Mouse (Mus musculus): ENCODE measurements around the gene Oxgr1. TPM values are rescaled to one million over a fixed set of nuclear protein-coding genes. Genes with fewer than 3 reads are reported as not detected.
"Not testable (repeated sequence)": the region's sequence is repeated elsewhere in the genome, so short reads cannot be mapped to it uniquely, and the experiment has no call there.

Oxgr1 gene
- polyA plus RNA-seq, 1 experiment, result 0.04 TPM

- peaks cover 14% of the 10 kb centered on the region for H3K9me3 ChIP-seq
- TF ChIP-seq FLI1 (IDR thresholded peaks at IDR 0.05; ENCODE audit: low read length) (no peak), GATA1 (IDR thresholded peaks at IDR 0.05; ENCODE audit: borderline replicate concordance, low read length) (no peak)
These were observed 22.3 kb downstream of the Oxgr1 start for GRCm38 (mm10) chr14:120019948-120020347.

GRCm38 (mm10) chr14:120009969-120010872 is 32.0 kb downstream of the Oxgr1 start:
- H3K4me3 ChIP-seq (replicated peaks), result no peak overlapping the region
- H3K36me3 ChIP-seq (replicated peaks; ENCODE audit: low read length), result no peaks in the 10 kb centered on the region
- H3K4me1 ChIP-seq, result no peaks in the 10 kb centered on the region
- no peaks in the 10 kb centered on the region for H3K9me3 ChIP-seq
- TF ChIP-seq GATA1 (IDR thresholded peaks at IDR 0.05; ENCODE audit: borderline replicate concordance, low read length) (no peak), FLI1 (IDR thresholded peaks at IDR 0.05; ENCODE audit: low read length) (no peak)
- no peaks in the 10 kb centered on the region for H3K27me3 ChIP-seq (replicated peaks)

More at GRCm38 (mm10) chr14:120019948-120020347, 22.3 kb downstream of the Oxgr1 start:
- H3K36me3 ChIP-seq (replicated peaks; ENCODE audit: low read length), result no peaks in the 10 kb centered on the region
- H3K4me3 ChIP-seq (replicated peaks), result no peak overlapping the region
- H3K27me3 ChIP-seq (replicated peaks), result no peaks in the 10 kb centered on the region
- no peaks in the 10 kb centered on the region for H3K4me1 ChIP-seq

- no peak for TF ChIP-seq GATA1 (IDR thresholded peaks at IDR 0.05; ENCODE audit: borderline replicate concordance, low read length)
- TF ChIP-seq FLI1 (IDR thresholded peaks at IDR 0.05; ENCODE audit: low read length), result no peak
- peaks cover 10% of the 10 kb centered on the region for H3K9me3 ChIP-seq
- H3K4me3 ChIP-seq (replicated peaks), result no peak overlapping the region
- no peaks in the 10 kb centered on the region for H3K36me3 ChIP-seq (replicated peaks; ENCODE audit: low read length)
- H3K27me3 ChIP-seq (replicated peaks), result no peaks in the 10 kb centered on the region
- no peaks in the 10 kb centered on the region for H3K4me1 ChIP-seq
These were observed 37.1 kb downstream of the Oxgr1 start for GRCm38 (mm10) chr14:120005153-120005552.

GRCm38 (mm10) chr14:120003661-120004060 is 38.6 kb downstream of the Oxgr1 start:
- Histone ChIP-seq H3K4me1 (no peaks in the 10 kb centered on the region), H3K27me3 (replicated peaks) (no peaks in the 10 kb centered on the region), H3K36me3 (replicated peaks; ENCODE audit: low read length) (no peaks in the 10 kb centered on the region), H3K4me3 (replicated peaks) (no peak overlapping the region), H3K9me3 (peaks cover 10% of the 10 kb centered on the region)
- no peak for TF ChIP-seq GATA1 (IDR thresholded peaks at IDR 0.05; ENCODE audit: borderline replicate concordance, low read length)
- TF ChIP-seq FLI1 (IDR thresholded peaks at IDR 0.05; ENCODE audit: low read length), result no peak

GRCm38 (mm10) chr14:120002673-120003072 is 39.6 kb downstream of the Oxgr1 start:
- no peaks in the 10 kb centered on the region for H3K27me3 ChIP-seq (replicated peaks)
- H3K36me3 ChIP-seq (replicated peaks; ENCODE audit: low read length), result no peaks in the 10 kb centered on the region
- H3K9me3 ChIP-seq, result peaks cover 10% of the 10 kb centered on the region
- H3K4me1 ChIP-seq, result no peaks in the 10 kb centered on the region
- H3K4me3 ChIP-seq (replicated peaks), result no peak overlapping the region
- no peak for TF ChIP-seq GATA1 (IDR thresholded peaks at IDR 0.05; ENCODE audit: borderline replicate concordance, low read length)
- TF ChIP-seq FLI1 (IDR thresholded peaks at IDR 0.05; ENCODE audit: low read length), result no peak

GRCm38 (mm10) chr14:119989651-119990050 is 52.6 kb downstream of the Oxgr1 start:
- no peak overlapping the region for H3K4me3 ChIP-seq (replicated peaks)
- H3K36me3 ChIP-seq (replicated peaks; ENCODE audit: low read length), result no peaks in the 10 kb centered on the region
- H3K9me3 ChIP-seq, result peaks cover 23% of the 10 kb centered on the region
- no peak for TF ChIP-seq GATA1 (IDR thresholded peaks at IDR 0.05; ENCODE audit: borderline replicate concordance, low read length)
- no peak for TF ChIP-seq FLI1 (IDR thresholded peaks at IDR 0.05; ENCODE audit: low read length)
- H3K27me3 ChIP-seq (replicated peaks), result no peaks in the 10 kb centered on the region
- H3K4me1 ChIP-seq, result no peaks in the 10 kb centered on the region

- Histone ChIP-seq H3K27me3 (replicated peaks) (no peaks in the 10 kb centered on the region), H3K9me3 (peaks cover 23% of the 10 kb centered on the region), H3K36me3 (replicated peaks; ENCODE audit: low read length) (no peaks in the 10 kb centered on the region), H3K4me3 (replicated peaks) (no peak overlapping the region), H3K4me1 (no peaks in the 10 kb centered on the region)
- TF ChIP-seq GATA1 (IDR thresholded peaks at IDR 0.05; ENCODE audit: borderline replicate concordance, low read length), result no peak
- no peak for TF ChIP-seq FLI1 (IDR thresholded peaks at IDR 0.05; ENCODE audit: low read length)
These were observed 53.1 kb downstream of the Oxgr1 start for GRCm38 (mm10) chr14:119988937-119989645.

- Histone ChIP-seq H3K36me3 (replicated peaks; ENCODE audit: low read length) (no peaks in the 10 kb centered on the region), H3K27me3 (replicated peaks) (no peaks in the 10 kb centered on the region), H3K4me1 (no peaks in the 10 kb centered on the region), H3K4me3 (replicated peaks) (no peak overlapping the region), H3K9me3 (peaks cover 27% of the 10 kb centered on the region)
- TF ChIP-seq GATA1 (IDR thresholded peaks at IDR 0.05; ENCODE audit: borderline replicate concordance, low read length) (no peak), FLI1 (IDR thresholded peaks at IDR 0.05; ENCODE audit: low read length) (no peak)
These were observed 55.0 kb downstream of the Oxgr1 start for GRCm38 (mm10) chr14:119987257-119987656.

- Histone ChIP-seq H3K4me3 (replicated peaks) (no peak overlapping the region), H3K9me3 (peaks cover 27% of the 10 kb centered on the region), H3K36me3 (replicated peaks; ENCODE audit: low read length) (no peaks in the 10 kb centered on the region), H3K4me1 (no peaks in the 10 kb centered on the region), H3K27me3 (replicated peaks) (no peaks in the 10 kb centered on the region)
- TF ChIP-seq GATA1 (IDR thresholded peaks at IDR 0.05; ENCODE audit: borderline replicate concordance, low read length), result no peak
- TF ChIP-seq FLI1 (IDR thresholded peaks at IDR 0.05; ENCODE audit: low read length), result no peak
These were observed 55.5 kb downstream of the Oxgr1 start for GRCm38 (mm10) chr14:119986778-119987177.

- H3K27me3 ChIP-seq (replicated peaks); H3K4me1 ChIP-seq; H3K36me3 ChIP-seq (replicated peaks; ENCODE audit: low read length); H3K4me3 ChIP-seq (replicated peaks): not testable (repeated sequence)
- peaks cover 29% of the 10 kb centered on the region for H3K9me3 ChIP-seq
These were observed 55.9 kb downstream of the Oxgr1 start for GRCm38 (mm10) chr14:119986351-119986750.

All from megakaryocyte, embryonic 14.5 days (primary cell).